Mouse (Mus musculus) G1E (cell line): ENCODE measurements at regions not wholly inside any gene's neighbourhood (a gene's known extent, or its start where the extent isn't known, plus 50 kb on each side); places are given as distances from the start of the nearest gene placed in this dataset.

ENCODE experiments used
- ATAC-seq: 2 replicates; pipeline ENCODE4 v1.8.0; 2016; ENCODE audit warnings: mild to moderate bottlenecking; ENCODE audit not compliant: insufficient number of reproducible peaks, poor library complexity, low FRiP score, severe bottlenecking; ENCODE audit errors: extremely low read depth
- DNase-seq: peaks from one replicate; pipeline ENCODE4 v3.0.0; 2012; ENCODE audit warnings: low spot score
- H3K27me3 ChIP-seq: 2 replicates; pipeline ENCODE4 v1.6.1; 2012; ENCODE audit warnings: mild to moderate bottlenecking, low read length, inconsistent platforms; ENCODE audit not compliant: insufficient read depth
- H3K36me3 ChIP-seq: replicated peaks from 2 replicates; pipeline ENCODE3; 2012; ENCODE audit warnings: mild to moderate bottlenecking, inconsistent platforms
- H3K4me1 ChIP-seq: 2 replicates; pipeline ENCODE4 v1.6.1; 2012; ENCODE audit warnings: low read depth, low read length, inconsistent platforms, mixed read lengths; ENCODE audit not compliant: insufficient read depth
- H3K4me3 ChIP-seq: 2 replicates; pipeline ENCODE4 v1.5.1; 2012; ENCODE audit warnings: low read depth, mild to moderate bottlenecking, inconsistent platforms, low read length, moderate library complexity, mixed read lengths
- H3K9me3 ChIP-seq: replicated peaks from 2 replicates; pipeline ENCODE4 v1.6.1; 2012; ENCODE audit warnings: inconsistent platforms
- CTCF ChIP-seq: IDR thresholded peaks from 2 replicates; pipeline ENCODE4 v1.5.1; 2012; ENCODE audit warnings: low read depth, low read length, inconsistent platforms, mixed read lengths
- GATA1 ChIP-seq: IDR thresholded peaks from 2 replicates; pipeline ENCODE4 v1.6.1; 2012; ENCODE audit warnings: borderline replicate concordance, low read length, inconsistent platforms, mixed read lengths
- GATA2 ChIP-seq: IDR thresholded peaks from 2 replicates; pipeline ENCODE4 v1.6.1; 2012; ENCODE audit warnings: low read depth, low read length, inconsistent platforms, borderline replicate concordance
- POLR2AphosphoS5 ChIP-seq: IDR thresholded peaks from 2 replicates; pipeline ENCODE4 v1.6.1; 2012; ENCODE audit warnings: low read depth, low read length, inconsistent platforms; ENCODE audit not compliant: insufficient replicate concordance
- TAL1 ChIP-seq: conservative IDR thresholded peaks from 2 replicates; pipeline ENCODE4 v1.6.1; 2012; ENCODE audit warnings: low read depth, low read length, inconsistent platforms, mixed read lengths

GRCm38 (mm10) chr1:89385111-89385510 is 69.5 kb upstream of the Agap1 start:
- TF ChIP-seq POLR2AphosphoS5 (no peak), GATA2 (no peak), CTCF (no peak), GATA1 (no peak), TAL1 (no peak)
- no peak for ATAC-seq
- H3K27me3 ChIP-seq, result no peaks in the 10 kb centered on the region

DNA sequence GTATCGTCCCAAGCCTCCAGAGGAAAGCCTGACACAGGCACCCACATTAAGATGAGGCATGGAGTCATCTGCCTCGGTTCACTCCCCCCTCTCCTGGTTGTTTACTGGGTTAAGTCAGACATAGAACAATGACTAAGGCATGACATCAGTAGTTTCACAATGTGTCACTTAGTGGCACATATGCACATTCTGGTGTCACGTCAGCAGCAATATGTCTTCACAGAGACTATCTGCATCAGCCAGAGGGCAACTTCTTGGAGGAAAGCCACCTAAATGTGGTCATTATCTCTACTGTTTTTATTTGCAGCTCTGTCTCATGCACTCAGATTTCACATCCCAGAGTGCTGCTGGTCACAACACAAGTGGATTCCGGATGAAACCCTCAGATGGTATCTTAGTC is 61.9 kb upstream of the Agap1 start:
- ATAC-seq (no peak), DNase-seq (no peak)
- Histone ChIP-seq H3K4me1 (no peaks in the 10 kb centered on the region), H3K27me3 (no peaks in the 10 kb centered on the region), H3K4me3 (no peak overlapping the region), H3K9me3 (peaks cover 72% of the 10 kb centered on the region), H3K36me3 (no peaks in the 10 kb centered on the region)
- TF ChIP-seq TAL1 (no peak), POLR2AphosphoS5 (no peak), GATA1 (no peak), GATA2 (no peak), CTCF (no peak)

More at GRCm38 (mm10) chr1:89385111-89385510, 69.5 kb upstream of the Agap1 start:
- H3K4me1 ChIP-seq, result no peaks in the 10 kb centered on the region
- no peak overlapping the region for H3K4me3 ChIP-seq
- DNase-seq, result no peak
- H3K36me3 ChIP-seq, result no peaks in the 10 kb centered on the region
- H3K9me3 ChIP-seq, result peaks cover 83% of the 10 kb centered on the region

- Histone ChIP-seq H3K9me3 (peaks cover 70% of the 10 kb centered on the region), H3K4me3 (no peak overlapping the region), H3K4me1 (no peaks in the 10 kb centered on the region), H3K27me3 (no peaks in the 10 kb centered on the region), H3K36me3 (no peaks in the 10 kb centered on the region)
- ATAC-seq, result no peak
- DNase-seq, result no peak
- TF ChIP-seq TAL1 (no peak), GATA2 (no peak), GATA1 (no peak), CTCF (no peak), POLR2AphosphoS5 (no peak)
These were observed 60.1 kb upstream of the Agap1 start for GRCm38 (mm10) chr1:89394471-89394870.

- H3K4me1 ChIP-seq, result no peaks in the 10 kb centered on the region
- H3K36me3 ChIP-seq, result no peaks in the 10 kb centered on the region
- no peak overlapping the region for H3K4me3 ChIP-seq
- TF ChIP-seq CTCF, result no peak
- no peak for TF ChIP-seq GATA1
- no peak for DNase-seq
- H3K27me3 ChIP-seq, result no peaks in the 10 kb centered on the region
- H3K9me3 ChIP-seq, result peaks cover 81% of the 10 kb centered on the region
- ATAC-seq, result no peak
These were observed 53.8 kb upstream of the Agap1 start for GRCm38 (mm10) chr1:89400734-89401202.

DNA sequence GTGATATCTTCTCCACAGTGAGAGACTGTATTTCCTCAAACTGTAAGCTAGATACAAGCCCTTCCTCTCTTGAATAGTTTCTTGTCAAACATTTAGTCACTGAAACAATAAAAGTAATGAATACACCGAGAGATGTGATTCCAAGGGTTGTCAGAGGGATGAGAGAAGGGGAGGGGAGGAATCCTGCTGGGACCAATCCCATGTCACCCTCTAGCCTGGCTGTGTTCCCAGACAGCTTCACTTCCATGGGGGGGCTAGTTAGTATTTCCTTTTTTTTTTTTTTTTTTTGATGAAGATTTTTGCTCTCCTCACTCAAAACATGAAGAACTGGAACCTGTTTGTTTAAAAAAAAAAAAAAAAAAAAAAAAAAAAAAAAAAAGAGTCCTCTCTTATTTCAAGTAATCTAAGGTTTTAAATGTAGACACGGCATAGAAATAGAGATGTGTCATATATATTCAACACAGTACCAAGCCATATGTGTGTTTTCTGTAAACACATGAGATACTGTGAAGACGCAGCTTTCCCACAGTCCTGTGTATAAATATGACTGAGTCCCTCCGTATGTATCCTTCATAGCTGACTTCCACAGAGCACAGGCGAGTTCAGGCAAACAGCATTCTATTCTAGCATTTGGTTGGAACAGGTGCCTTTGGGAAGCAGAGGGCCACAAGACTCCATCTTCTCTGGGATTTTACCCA is 51.9 kb upstream of the Agap1 start:
- H3K4me3 ChIP-seq, result no peak overlapping the region
- TF ChIP-seq TAL1 (no peak), CTCF (no peak), GATA2 (no peak), GATA1 (no peak), POLR2AphosphoS5 (no peak)
- DNase-seq, result no peak
- H3K36me3 ChIP-seq, result no peaks in the 10 kb centered on the region
- H3K4me1 ChIP-seq, result no peaks in the 10 kb centered on the region
- ATAC-seq, result no peak
- no peaks in the 10 kb centered on the region for H3K27me3 ChIP-seq
- peaks cover 83% of the 10 kb centered on the region for H3K9me3 ChIP-seq

GRCm38 (mm10) chr1:89403551-89404050 is 51.0 kb upstream of the Agap1 start:
- Histone ChIP-seq H3K4me3 (no peak overlapping the region), H3K4me1 (no peaks in the 10 kb centered on the region), H3K36me3 (no peaks in the 10 kb centered on the region), H3K9me3 (peaks cover 88% of the 10 kb centered on the region), H3K27me3 (no peaks in the 10 kb centered on the region)
- TF ChIP-seq CTCF, result no peak
- no peak for TF ChIP-seq GATA2
- TF ChIP-seq GATA1, result no peak
- TF ChIP-seq POLR2AphosphoS5, result no peak
- TF ChIP-seq TAL1, result no peak
- ATAC-seq, result no peak
- no peak for DNase-seq
